Mouse (Mus musculus) cerebellum, postnatal 4 days (tissue): Measurements from ENCODE around the gene Tom1.
A peak's percentile ranks its signal among the peaks of the same experiment; 100 is the strongest.

ENCODE experiments used
- DNase-seq, 2 experiments: peaks; one replicate each; pipeline ENCODE4 v3.0.0; 2022; ENCODE audit warnings: low spot score in 2 of 2, mixed read lengths in 1 of 2

The Tom1 gene

GRCm38 (mm10) chr8:75088989-75089881 is 55.7 kb downstream of the Tom1 start:
- peak in 1 of 2 experiments; percentile 25 for DNase-seq

DNA sequence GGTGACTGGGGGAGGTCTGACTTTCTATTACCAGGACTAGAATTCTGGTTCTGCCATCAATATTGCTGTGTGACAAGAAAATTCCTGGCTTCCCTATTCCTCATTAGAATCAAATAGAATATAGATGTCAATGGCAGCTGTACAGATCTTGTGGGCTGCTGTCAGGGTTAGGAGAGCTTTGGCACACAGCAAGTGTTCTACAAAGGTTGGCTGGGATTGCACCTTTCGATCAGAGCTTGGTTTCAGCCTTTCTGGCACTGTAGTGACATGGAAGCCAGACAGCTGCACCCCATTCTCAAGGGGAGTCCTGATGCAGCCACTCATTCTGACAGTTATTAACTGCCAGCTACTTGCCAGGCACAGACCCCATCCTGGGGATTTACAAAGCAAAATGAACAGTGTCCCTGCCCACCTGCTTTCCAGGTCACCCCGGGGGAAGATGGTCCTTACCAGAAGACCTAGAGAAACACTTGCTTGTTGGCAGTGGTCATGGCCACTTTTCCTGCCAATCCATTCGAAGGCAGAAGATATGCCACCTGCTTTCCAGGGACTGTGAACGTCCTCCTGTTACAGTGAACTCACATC is 57.4 kb downstream of the Tom1 start:
- no peak for DNase-seq

DNA sequence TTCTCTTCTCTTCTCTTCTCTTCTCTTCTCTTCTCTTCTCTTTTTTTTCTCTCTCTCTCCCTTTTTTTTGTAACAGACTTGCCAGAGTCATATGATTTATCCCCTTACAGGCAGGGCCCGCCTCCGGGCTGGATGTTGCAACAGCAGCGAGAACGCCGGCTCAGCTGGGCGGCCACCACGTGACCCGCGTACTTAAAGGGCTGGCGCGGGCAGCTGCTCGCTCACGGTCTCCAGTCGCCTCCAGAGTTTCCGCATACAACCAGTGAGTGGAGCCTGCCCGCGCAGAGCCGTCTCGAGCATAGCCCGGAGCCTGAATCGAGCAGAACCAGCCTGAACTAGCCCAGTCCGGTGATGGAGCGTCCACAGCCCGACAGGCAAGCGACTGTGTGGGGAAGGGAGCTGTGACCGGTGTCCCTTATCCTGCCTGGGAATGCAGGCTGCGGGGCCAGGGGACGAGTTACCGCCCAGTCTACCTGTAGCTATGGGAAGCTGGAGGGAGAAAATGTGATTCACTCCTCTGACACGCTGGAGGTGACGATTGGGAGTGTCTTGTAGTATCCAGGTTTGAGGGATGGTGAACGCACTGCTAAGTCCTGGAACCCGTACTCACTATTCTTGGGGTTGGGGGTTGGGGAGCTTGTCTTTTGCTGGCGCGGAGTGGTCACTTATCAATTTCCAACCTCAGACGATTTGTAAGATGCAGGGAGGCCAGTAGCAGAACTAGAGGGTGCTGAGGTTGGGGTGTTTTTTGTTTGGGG is 60.1 kb downstream of the Tom1 start, which contains the start of gene Hmox1:
Hmox1 (plus strand) TSS at position 223 of the 758 bp plus-strand sequence.
- DNase-seq: peak; percentile 65 to 82

- DNase-seq: no peak
Observed at GRCm38 (mm10) chr8:75102956-75103355, 69.5 kb downstream of the Tom1 start.

DNA sequence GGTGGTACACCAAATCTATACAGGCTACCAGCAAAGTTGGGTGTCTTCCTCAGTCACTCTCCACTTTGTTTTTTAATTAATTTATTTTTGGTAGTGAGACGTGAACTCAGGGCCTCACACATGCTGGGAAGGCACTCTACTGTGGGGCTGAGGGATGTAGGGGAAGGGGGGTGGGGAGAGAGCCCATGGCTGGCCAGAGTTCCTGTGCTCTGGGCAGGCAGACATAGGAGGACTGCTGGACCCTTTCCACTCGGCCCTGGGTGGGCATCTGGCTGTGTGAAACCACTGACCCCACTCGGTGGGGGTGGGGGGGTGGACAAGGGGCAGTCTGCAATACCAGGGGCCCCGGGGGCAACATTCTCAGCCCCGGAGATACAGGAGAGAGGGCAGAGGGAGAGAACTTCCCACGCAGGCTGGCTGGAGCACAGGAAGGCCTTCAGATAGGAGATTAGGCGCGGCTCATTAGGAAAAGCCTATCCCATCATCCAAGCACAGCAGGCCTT is 69.9 kb downstream of the Tom1 start:
- DNase-seq: no peak

DNA sequence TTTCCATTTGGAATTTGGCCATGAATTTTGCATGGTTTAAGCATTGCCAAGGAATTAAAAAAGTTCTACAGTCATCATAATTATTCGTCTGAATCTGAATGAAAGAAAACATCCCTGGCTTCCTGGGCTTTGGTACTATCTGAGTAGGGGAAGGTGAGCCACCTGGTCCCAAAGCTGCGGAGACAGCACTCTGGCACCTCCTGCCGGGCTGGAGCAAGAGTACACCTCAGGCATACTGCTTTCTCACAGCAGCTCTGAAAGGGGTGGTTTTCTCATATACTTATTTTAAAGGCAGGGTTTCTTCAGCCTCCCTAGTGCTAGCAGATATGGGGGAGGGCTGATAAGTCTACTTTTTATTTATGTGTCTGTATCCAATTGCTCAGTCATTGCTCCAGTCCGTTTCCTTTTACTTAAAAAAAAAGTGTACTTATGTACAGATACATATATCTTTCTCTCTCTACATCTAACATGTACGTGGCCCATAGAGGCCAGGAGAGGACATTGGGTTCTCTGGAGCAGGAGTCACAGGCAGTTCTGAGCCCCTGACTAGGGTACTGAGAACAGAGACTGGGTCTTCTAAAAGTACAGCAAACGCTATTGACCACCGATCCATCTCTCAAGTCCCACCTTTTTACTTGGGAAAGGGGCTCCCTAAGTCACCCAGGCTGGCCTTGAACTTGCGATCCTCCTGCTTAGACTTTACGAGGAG is 75.2 kb downstream of the Tom1 start:
- DNase-seq: peak; percentile 52 to 82

DNA sequence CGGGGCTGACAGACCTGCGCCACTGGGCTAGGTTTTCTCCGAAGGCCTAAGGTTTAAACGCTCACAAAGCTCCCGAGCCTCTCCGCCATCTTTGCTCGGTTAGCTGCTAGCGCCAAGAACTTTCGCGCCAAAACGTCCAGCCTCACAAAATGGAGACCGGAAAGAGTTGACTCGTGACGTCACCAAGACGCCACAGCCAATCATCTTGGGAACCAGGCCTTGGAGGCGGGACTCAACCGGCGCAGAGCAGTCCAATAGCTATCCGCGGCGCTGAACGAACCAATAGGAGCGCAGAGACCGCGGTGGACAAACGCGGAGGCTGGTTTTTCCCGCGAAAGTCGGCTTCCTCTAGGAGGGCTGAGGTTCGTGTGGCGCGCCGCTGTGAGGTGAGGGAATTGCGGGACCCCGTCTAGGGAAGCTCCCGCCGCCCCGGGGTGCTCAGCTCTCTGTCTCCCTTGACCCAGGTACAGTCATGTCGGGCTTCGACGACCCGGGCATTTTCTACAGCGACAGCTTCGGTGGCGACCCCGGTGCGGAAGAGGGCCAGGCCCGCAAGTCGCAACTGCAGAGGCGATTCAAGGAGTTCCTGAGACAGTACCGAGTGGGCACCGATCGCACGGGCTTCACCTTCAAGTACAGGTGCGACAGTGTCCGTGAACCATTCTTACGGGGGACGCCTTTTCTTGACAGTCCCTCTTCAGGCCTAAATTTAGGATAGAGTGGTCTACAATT is 75.9 kb downstream of the Tom1 start, which contains the start of gene Mcm5:
Mcm5 (plus strand) TSS at position 334 of the 732 bp plus-strand sequence.
- DNase-seq: peak; percentile 98 to 99

GRCm38 (mm10) chr8:75110093-75110492 is 76.6 kb downstream of the Tom1 start:
- DNase-seq: no peak

GRCm38 (mm10) chr8:75118505-75118904 is 85.0 kb downstream of the Tom1 start:
- DNase-seq: no peak

- no peak for DNase-seq
Observed at GRCm38 (mm10) chr8:75119287-75119686, 85.8 kb downstream of the Tom1 start.
